Mouse (Mus musculus) limb, embryonic 14.5 days (tissue): ENCODE data around the gene Frmpd2. TPM values are rescaled to one million over a fixed set of nuclear protein-coding genes. Genes with fewer than 3 reads are reported as not detected.

Experiments used
- ATAC-seq: fragments of 200-750 bp; cut with Nextera tagmentation; 2 replicates; pipeline ENCODE4 v1.8.0; 2017; ENCODE audit warnings: low read depth, moderate number of reproducible peaks, moderate TSS enrichment; ENCODE audit not compliant: low FRiP score
- DNase-seq: peaks from one replicate; pipeline ENCODE4 v3.0.0-alpha.2; 2015; ENCODE audit warnings: low spot score
- H3K27ac ChIP-seq: fragments of 300-500 bp; sonication (generic); replicated peaks from 2 replicates; pipeline ENCODE4 v1.5.1; 2014; ENCODE audit warnings: low read depth, mild to moderate bottlenecking, low read length, moderate library complexity, mixed read lengths
- H3K27me3 ChIP-seq: fragments of 300-500 bp; sonication (generic); 2 replicates; pipeline ENCODE4 v1.6.1; 2014; ENCODE audit warnings: low read length, mixed read lengths; ENCODE audit not compliant: control insufficient read depth, insufficient read depth
- H3K36me3 ChIP-seq: fragments of 300-500 bp; sonication (generic); 2 replicates; pipeline ENCODE4 v1.6.1; 2014; ENCODE audit warnings: mild to moderate bottlenecking, low read length, moderate library complexity, mixed read lengths; ENCODE audit not compliant: control insufficient read depth, insufficient read depth
- H3K4me1 ChIP-seq: fragments of 300-500 bp; sonication (generic); 2 replicates; pipeline ENCODE4 v1.6.1; 2014; ENCODE audit warnings: antibody characterized with exemption, low read length, mixed read lengths; ENCODE audit not compliant: control insufficient read depth, insufficient read depth
- H3K4me2 ChIP-seq: fragments of 300-500 bp; sonication (generic); replicated peaks from 2 replicates; pipeline ENCODE4 v1.6.1; 2014; ENCODE audit warnings: low read depth, mild to moderate bottlenecking, low read length, moderate library complexity; ENCODE audit not compliant: severe bottlenecking
- H3K4me3 ChIP-seq: fragments of 300-500 bp; sonication (generic); replicated peaks from 2 replicates; pipeline ENCODE4 v1.5.1; 2014; ENCODE audit warnings: low read length
- H3K9ac ChIP-seq: fragments of 300-500 bp; sonication (generic); 2 replicates; pipeline ENCODE4 v1.6.1; 2014; ENCODE audit warnings: mild to moderate bottlenecking, low read depth, low read length, moderate library complexity; ENCODE audit not compliant: severe bottlenecking
- H3K9me3 ChIP-seq: fragments of 300-500 bp; sonication (generic); 2 replicates; pipeline ENCODE4 v1.6.1; 2016; ENCODE audit warnings: low read length; ENCODE audit not compliant: control insufficient read depth
- POLR2A ChIP-seq: fragments of 200-500 bp; IDR thresholded peaks from 2 replicates; pipeline ENCODE4 v1.8.0; 2012; ENCODE audit warnings: inconsistent platforms, mild to moderate bottlenecking, moderate library complexity, borderline replicate concordance; ENCODE audit not compliant: insufficient read depth, insufficient read length; ENCODE audit errors: extremely low read depth
- WGBS: fragments of 180-500 bp; shearing (Covaris S2); extraction: QIAGEN DNeasy Blood & Tissue Kit; methylation state at CpG from one replicate; pipeline ENCODE4 v1.1.7; 2014; 5-methylcytosine and 5-hydroxymethylcytosine counted together
- polyA plus RNA-seq, 2 experiments: library from polyadenylated mRNA; depleted of rRNA in 1 of 2; stranded (reverse) in 1 of 2; unstranded in 1 of 2; fragments of >200 nt; fragmentation: Nextera tagmentation in 1 of 2; extraction: Ambion mirVana in 1 of 2; gene quantifications; 2 replicates each; pipeline versions ENCODE4 v1.2.1 to v1.2.3; 2012 to 2014

Gene Frmpd2
- polyA plus RNA-seq, 2 experiments: 0.01 TPM; not detected in 1

DNA sequence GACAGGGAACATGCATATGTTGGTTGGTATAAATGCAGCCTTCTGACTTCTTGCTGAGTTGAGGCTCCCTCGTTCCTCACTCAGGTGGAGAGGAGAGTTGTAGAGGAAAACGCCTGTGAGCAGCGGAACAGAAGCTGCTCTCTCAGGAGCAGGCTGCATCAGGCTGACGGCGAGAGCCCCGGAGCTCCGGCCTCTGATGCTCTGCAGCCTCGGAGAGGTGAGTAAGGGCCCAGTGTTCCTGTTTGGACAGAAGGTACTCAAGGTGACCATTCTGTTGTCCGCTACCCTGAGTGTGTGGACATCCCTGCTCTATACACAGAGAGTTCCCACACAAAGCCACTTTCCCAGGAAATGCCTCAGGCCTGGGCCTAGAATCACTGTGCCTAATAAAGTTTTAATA, 31.8 kb downstream of the Frmpd2 start:
- Histone ChIP-seq H3K27me3 (no peaks in the 10 kb centered on the region), H3K4me3 (no peak overlapping the region), H3K4me2 (no peak overlapping the region), H3K36me3 (no peaks in the 10 kb centered on the region), H3K9me3 (no peaks in the 10 kb centered on the region), H3K9ac (no peak overlapping the region), H3K4me1 (no peaks in the 10 kb centered on the region), H3K27ac (no peak overlapping the region)
- no peak for TF ChIP-seq POLR2A
- DNase-seq (no peak), ATAC-seq (no peak)
- WGBS: 72% methylated on average over 9 of the region's 9 CpGs

DNA sequence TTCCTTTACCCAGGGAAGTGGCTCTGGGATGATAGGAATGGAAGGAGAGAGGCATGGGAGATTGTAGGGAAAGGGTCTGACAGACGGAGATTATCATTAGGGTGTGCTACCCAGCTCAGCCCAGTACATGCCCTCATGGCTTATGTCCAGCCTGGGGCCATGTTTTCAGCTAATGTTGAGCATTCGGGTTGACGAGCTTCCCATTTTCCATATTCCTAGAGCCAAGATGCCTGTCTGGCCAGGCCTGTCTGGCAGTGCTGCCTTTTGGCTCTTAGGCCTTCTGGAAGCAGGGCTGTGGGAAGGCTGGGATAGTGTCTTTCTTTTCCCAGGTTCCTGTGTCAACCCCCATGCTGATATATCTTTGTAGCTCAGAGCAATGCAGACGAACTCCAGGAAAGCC, 35.2 kb downstream of the Frmpd2 start:
- no peak for DNase-seq
- H3K4me1 ChIP-seq: no peaks in the 10 kb centered on the region
- no peak overlapping the region for H3K27ac ChIP-seq
- WGBS: 74% methylated on average over 4 of the region's 4 CpGs
- no peak overlapping the region for H3K9ac ChIP-seq
- H3K27me3 ChIP-seq: no peaks in the 10 kb centered on the region
- no peak for ATAC-seq
- H3K36me3 ChIP-seq: no peaks in the 10 kb centered on the region
- H3K4me2 ChIP-seq: no peak overlapping the region
- no peak overlapping the region for H3K4me3 ChIP-seq
- TF ChIP-seq POLR2A: no peak
- no peaks in the 10 kb centered on the region for H3K9me3 ChIP-seq

GRCm38 (mm10) chr14:33508660-33509059, 37.2 kb downstream of the Frmpd2 start:
- no peak overlapping the region for H3K9ac ChIP-seq
- H3K27me3 ChIP-seq: no peaks in the 10 kb centered on the region
- DNase-seq (no peak), ATAC-seq (no peak)
- H3K4me1 ChIP-seq: no peaks in the 10 kb centered on the region
- no peaks in the 10 kb centered on the region for H3K9me3 ChIP-seq
- no peak overlapping the region for H3K27ac ChIP-seq
- H3K4me3 ChIP-seq: no peak overlapping the region
- H3K36me3 ChIP-seq: no peaks in the 10 kb centered on the region
- TF ChIP-seq POLR2A: no peak
- 83% methylated on average over 1 of the region's 1 CpGs for WGBS
- no peak overlapping the region for H3K4me2 ChIP-seq

DNA sequence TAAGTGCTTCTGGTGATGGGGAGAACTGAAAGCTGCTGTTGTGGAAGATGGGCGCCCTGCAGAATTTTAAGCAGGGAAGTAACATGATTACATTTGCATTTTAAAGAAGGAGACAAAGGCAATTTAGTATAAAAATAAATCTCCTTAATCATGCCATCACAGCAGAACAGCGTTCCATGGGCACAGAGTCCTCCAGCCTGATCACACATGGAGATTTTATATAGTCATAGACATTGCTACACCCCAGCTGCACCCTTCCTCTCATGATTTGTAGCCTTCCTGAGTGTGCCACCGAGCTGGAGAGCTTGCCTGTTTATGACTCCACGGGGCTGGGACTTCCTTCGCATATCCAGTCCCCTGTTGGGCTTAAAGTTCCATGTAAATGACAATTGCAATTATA, 42.4 kb downstream of the Frmpd2 start:
- Histone ChIP-seq H3K4me3 (no peak overlapping the region), H3K9ac (no peak overlapping the region), H3K36me3 (no peaks in the 10 kb centered on the region), H3K27me3 (no peaks in the 10 kb centered on the region), H3K4me1 (no peaks in the 10 kb centered on the region), H3K4me2 (no peak overlapping the region), H3K27ac (no peak overlapping the region), H3K9me3 (no peaks in the 10 kb centered on the region)
- no peak for ATAC-seq
- DNase-seq: no peak
- no peak for TF ChIP-seq POLR2A
- WGBS: 53% methylated on average over 5 of the region's 5 CpGs

DNA sequence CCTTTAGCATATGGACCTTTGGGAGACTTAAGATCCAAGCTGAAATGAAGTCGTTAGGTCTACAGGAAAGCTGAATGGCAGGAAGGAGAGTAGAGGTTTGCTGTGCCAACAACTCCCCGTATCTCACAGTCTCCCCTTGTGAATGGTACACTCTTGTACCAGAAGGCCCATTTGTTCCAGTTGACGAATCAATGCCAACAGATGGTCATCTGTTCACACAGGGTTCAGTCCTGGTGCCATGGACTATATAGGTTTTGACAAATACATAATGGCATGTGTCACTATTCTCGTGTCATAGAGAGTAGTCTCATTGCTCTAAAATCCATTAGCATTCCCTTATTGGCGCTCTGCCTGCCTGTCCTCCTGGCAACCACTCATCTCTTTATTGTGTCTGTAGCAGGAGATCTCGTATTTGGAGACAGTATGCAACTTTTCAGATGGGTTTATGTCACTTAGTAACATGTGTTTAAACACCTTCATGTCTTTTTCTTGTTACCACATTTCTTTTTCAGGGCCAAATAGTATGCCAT, 43.3 kb downstream of the Frmpd2 start:
- H3K27ac ChIP-seq: no peak overlapping the region
- no peaks in the 10 kb centered on the region for H3K36me3 ChIP-seq
- H3K4me2 ChIP-seq: no peak overlapping the region
- 84% methylated on average over 6 of the region's 6 CpGs for WGBS
- no peak overlapping the region for H3K9ac ChIP-seq
- ATAC-seq (no peak), DNase-seq (no peak)
- no peaks in the 10 kb centered on the region for H3K27me3 ChIP-seq
- no peak for TF ChIP-seq POLR2A
- no peaks in the 10 kb centered on the region for H3K4me1 ChIP-seq
- H3K9me3 ChIP-seq: no peaks in the 10 kb centered on the region
- no peak overlapping the region for H3K4me3 ChIP-seq

DNA sequence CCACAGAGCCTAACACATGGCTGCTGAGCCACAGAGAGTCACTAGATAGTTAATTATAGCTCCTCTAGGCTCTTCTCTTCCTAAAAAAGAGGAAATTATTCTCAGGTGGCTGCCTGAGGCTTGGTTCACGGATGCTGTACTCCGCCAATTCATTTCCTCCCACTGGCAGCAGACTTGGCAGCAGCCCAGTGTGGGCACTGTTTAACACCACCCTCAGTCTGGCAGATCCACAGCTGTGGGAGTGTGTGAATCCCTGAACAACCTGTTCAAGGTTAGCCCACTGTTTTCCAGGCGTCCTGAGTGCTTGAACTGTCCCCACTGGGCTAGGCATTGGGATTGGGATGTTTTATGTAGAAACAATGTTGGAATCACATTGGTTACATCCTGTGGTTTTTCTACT, 50.0 kb downstream of the Frmpd2 start:
- no peak for ATAC-seq
- Histone ChIP-seq H3K4me1 (no peaks in the 10 kb centered on the region), H3K9me3 (no peaks in the 10 kb centered on the region)

More for the DNA sequence above, 50.0 kb downstream of the Frmpd2 start:
- H3K27ac ChIP-seq: no peak overlapping the region
- H3K27me3 ChIP-seq: no peaks in the 10 kb centered on the region
- H3K4me3 ChIP-seq: no peak overlapping the region
- no peak overlapping the region for H3K4me2 ChIP-seq
- WGBS: 50% methylated on average over 3 of the region's 3 CpGs
- H3K9ac ChIP-seq: no peak overlapping the region
- no peaks in the 10 kb centered on the region for H3K36me3 ChIP-seq
- TF ChIP-seq POLR2A: no peak
- no peak for DNase-seq
